Mouse (Mus musculus) cerebellum, adult 8-10 months (tissue): ENCODE measurements around the gene Prcd.
"Not testable (repeated sequence)": the region's sequence is repeated elsewhere in the genome, so short reads cannot be mapped to it uniquely, and the experiment has no call there.

ENCODE experiments used
- DNase-seq: peaks from one replicate; pipeline ENCODE4 v3.0.0; 2022

Prcd gene

GRCm38 (mm10) chr11:116649711-116650337 lies 3.5 kb upstream of the Prcd start:
- DNase-seq = no peak

- DNase-seq = no peak
Observed at GRCm38 (mm10) chr11:116650811-116651210, 2.5 kb upstream of the Prcd start.

GRCm38 (mm10) chr11:116651339-116651738 lies 2.0 kb upstream of the Prcd start:
- no peak for DNase-seq

- no peak for DNase-seq
Observed at GRCm38 (mm10) chr11:116652330-116653098, 820 bp upstream of the Prcd start.

GRCm38 (mm10) chr11:116653709-116654221 lies 431 bp downstream of the Prcd start:
- peak; percentile 75 for DNase-seq

- peak; percentile 75 for DNase-seq
Observed at GRCm38 (mm10) chr11:116654255-116654821, 1.0 kb downstream of the Prcd start, which contains the start of gene Cygb. TSS of gene Cygb (minus strand) at chr11:116654313.

- DNase-seq = peak; percentile 77
Observed at GRCm38 (mm10) chr11:116656348-116657191, 3.2 kb downstream of the Prcd start.

GRCm38 (mm10) chr11:116657311-116658223 lies 4.2 kb downstream of the Prcd start:
- DNase-seq = peak; percentile 90

- DNase-seq = no peak
Observed at GRCm38 (mm10) chr11:116658238-116658637, 4.9 kb downstream of the Prcd start.

GRCm38 (mm10) chr11:116659027-116659621 lies 5.8 kb downstream of the Prcd start:
- DNase-seq = no peak

- DNase-seq = no peak
Observed at GRCm38 (mm10) chr11:116660181-116660580, 6.8 kb downstream of the Prcd start.

- DNase-seq = no peak
Observed at GRCm38 (mm10) chr11:116661291-116661947, 8.1 kb downstream of the Prcd start.

GRCm38 (mm10) chr11:116661948-116662377 lies 8.6 kb downstream of the Prcd start:
- DNase-seq = no peak

- no peak for DNase-seq
Observed at GRCm38 (mm10) chr11:116665289-116665688, 12.0 kb downstream of the Prcd start.

GRCm38 (mm10) chr11:116666566-116666965 lies 13.2 kb downstream of the Prcd start:
- DNase-seq = no peak

GRCm38 (mm10) chr11:116667012-116667411 lies 13.7 kb downstream of the Prcd start:
- not testable (repeated sequence) for DNase-seq

- no peak for DNase-seq
Observed at GRCm38 (mm10) chr11:116667930-116668329, 14.6 kb downstream of the Prcd start.

- DNase-seq = no peak
Observed at GRCm38 (mm10) chr11:116668381-116668825, 15.1 kb downstream of the Prcd start.

GRCm38 (mm10) chr11:116668839-116669238 lies 15.5 kb downstream of the Prcd start:
- no peak for DNase-seq

- no peak for DNase-seq
Observed at GRCm38 (mm10) chr11:116669316-116669715, 16.0 kb downstream of the Prcd start.
